Mouse (Mus musculus) midbrain, postnatal 0 days (tissue): ENCODE measurements around the gene Tnfrsf14. TPM values are rescaled to one million over a fixed set of nuclear protein-coding genes. Genes with fewer than 3 reads are reported as not detected.

ENCODE experiments used
- ATAC-seq: fragments of 200-750 bp; cut with Nextera tagmentation; 2 replicates; pipeline ENCODE4 v1.8.0; 2017; ENCODE audit warnings: moderate number of reproducible peaks, mild to moderate bottlenecking, moderate TSS enrichment, moderate library complexity; ENCODE audit not compliant: low FRiP score
- DNase-seq: peaks from one replicate; pipeline ENCODE4 v3.0.0-alpha.2; 2015; ENCODE audit warnings: low spot score
- H3K27ac ChIP-seq: fragments of 300-500 bp; sonication (generic); 2 replicates; pipeline ENCODE4 v1.5.1; 2014; ENCODE audit warnings: low read depth, mild to moderate bottlenecking, low read length, mixed read lengths
- H3K27me3 ChIP-seq: fragments of 300-500 bp; sonication (generic); 2 replicates; pipeline ENCODE4 v1.6.1; 2014; ENCODE audit warnings: low read length, control low read depth, mixed read lengths; ENCODE audit not compliant: insufficient read depth
- H3K36me3 ChIP-seq: fragments of 300-500 bp; sonication (generic); 2 replicates; pipeline ENCODE4 v1.6.1; 2014; ENCODE audit warnings: low read length, control low read depth, mixed read lengths; ENCODE audit not compliant: insufficient read depth
- H3K4me1 ChIP-seq: fragments of 300-500 bp; sonication (generic); 2 replicates; pipeline ENCODE4 v1.6.1; 2014; ENCODE audit warnings: mild to moderate bottlenecking, control low read depth, antibody characterized with exemption, low read length, mixed read lengths; ENCODE audit not compliant: insufficient read depth
- H3K4me2 ChIP-seq: fragments of 300-500 bp; sonication (generic); 2 replicates; pipeline ENCODE4 v1.6.1; 2014; ENCODE audit warnings: low read depth, mild to moderate bottlenecking, low read length, mixed read lengths; ENCODE audit not compliant: poor library complexity, severe bottlenecking
- H3K4me3 ChIP-seq: fragments of 300-500 bp; sonication (generic); 2 replicates; pipeline ENCODE4 v1.5.1; 2014; ENCODE audit warnings: low read depth, mild to moderate bottlenecking, low read length, moderate library complexity
- H3K9ac ChIP-seq: fragments of 300-500 bp; sonication (generic); replicated peaks from 2 replicates; pipeline ENCODE4 v1.6.1; 2014; ENCODE audit warnings: mild to moderate bottlenecking, low read length, moderate library complexity, mixed read lengths; ENCODE audit not compliant: poor library complexity, severe bottlenecking
- H3K9me3 ChIP-seq: fragments of 300-500 bp; sonication (generic); 2 replicates; pipeline ENCODE4 v1.6.1; 2016; ENCODE audit warnings: low read length, control low read depth
- CTCF ChIP-seq: IDR thresholded peaks from 2 replicates; pipeline ENCODE4 v1.5.1; 2016; ENCODE audit warnings: antibody characterized with exemption, mild to moderate bottlenecking
- WGBS: fragments of 180-500 bp; shearing (Covaris S2); extraction: QIAGEN DNeasy Blood & Tissue Kit; methylation state at CpG from one replicate; pipeline ENCODE4 v1.1.7; 2014; 5-methylcytosine and 5-hydroxymethylcytosine counted together
- polyA plus RNA-seq: library from polyadenylated mRNA; unstranded; fragments of >200 nt; fragmentation: Nextera tagmentation; extraction: Ambion mirVana; gene quantifications from 2 replicates; pipeline ENCODE4 v1.2.1, GENCODE M21; 2015
- total RNA-seq: library from RNA; depleted of rRNA; stranded (reverse); fragments of >200 nt; gene quantifications from 2 replicates; pipeline ENCODE4 v1.2.3, GENCODE M21; 2014; rRNA removed

Tnfrsf14 gene
- total RNA-seq (1.1 and 2.3 TPM in 2 replicates), polyA plus RNA-seq (not detected in 2 replicates)

DNA sequence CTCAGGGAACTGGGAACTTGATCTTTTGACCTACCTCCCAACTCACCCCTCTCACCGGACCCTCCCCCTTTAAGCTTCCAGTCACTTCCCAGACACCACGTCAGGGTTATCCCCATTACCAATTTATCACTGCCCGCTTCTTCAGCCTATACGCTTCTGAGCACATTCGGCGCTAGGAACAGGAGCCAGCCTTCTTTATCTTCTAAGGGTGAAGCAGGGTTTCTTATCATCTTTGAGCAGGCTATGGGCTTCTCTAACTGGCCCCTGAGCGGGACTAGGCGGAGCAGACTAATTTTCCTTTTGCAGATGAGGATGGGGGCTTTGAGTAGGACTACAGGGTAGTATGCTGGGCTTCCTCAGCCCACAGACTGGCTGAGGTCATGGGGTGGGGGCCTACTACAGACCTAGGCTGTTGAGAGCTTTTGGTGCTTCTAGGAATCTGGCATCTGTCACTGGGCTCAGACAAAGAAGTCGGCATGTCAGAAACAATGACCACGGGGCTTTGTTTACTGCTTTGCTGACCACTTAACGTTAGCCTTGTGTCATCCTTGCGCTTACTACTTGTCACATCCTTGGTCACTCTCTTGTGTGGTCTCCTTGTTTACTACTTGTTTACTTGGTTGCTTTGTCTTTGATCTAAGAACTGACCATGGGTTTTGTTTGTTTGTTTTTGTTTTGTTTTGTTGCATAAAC lies at the start of gene Tnfrsf14:
TSS of gene Tnfrsf14 (minus strand) at position 169 of the 693 bp plus-strand sequence.
- Histone ChIP-seq H3K4me1 (no peaks in the 10 kb centered on the region), H3K9me3 (no peaks in the 10 kb centered on the region), H3K9ac (no peak within 1 kb of the TSS), H3K27ac (no peak within 1 kb of the TSS), H3K36me3 (no peaks in the 10 kb centered on the region), H3K27me3 (no peaks in the 10 kb centered on the region), H3K4me3 (no peak within 1 kb of the TSS), H3K4me2 (no peak within 1 kb of the TSS)
- WGBS, result 62% methylated on average over 12 of the region's 12 CpGs
- TF ChIP-seq CTCF, result no peak
- DNase-seq (no peak), ATAC-seq (no peak)

DNA sequence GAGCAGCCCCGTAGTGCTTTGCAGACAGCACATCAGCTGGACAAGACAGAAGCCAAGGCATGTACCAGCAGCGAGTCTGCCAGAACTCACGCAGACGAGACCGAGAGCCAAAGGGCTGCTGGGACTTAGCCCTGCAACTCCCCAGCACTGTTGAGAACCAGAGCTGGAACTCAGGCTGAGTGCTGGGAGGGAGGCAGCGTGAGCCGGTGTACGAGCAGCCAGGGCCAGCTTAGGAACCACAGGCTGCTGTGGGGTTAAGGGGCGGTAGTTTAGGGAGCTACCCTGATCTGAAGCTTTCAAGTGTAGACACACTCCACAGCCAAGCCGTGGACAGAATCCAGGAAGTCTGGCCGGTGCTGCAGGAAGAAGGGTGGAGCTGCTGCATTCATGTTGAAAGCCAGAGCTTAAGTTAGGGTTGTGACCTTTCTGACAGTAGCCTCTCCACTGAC lies 45.8 kb upstream of the Tnfrsf14 start:
- Histone ChIP-seq H3K4me2 (no peak overlapping the region), H3K4me1 (no peaks in the 10 kb centered on the region), H3K9me3 (no peaks in the 10 kb centered on the region), H3K4me3 (no peak overlapping the region), H3K27me3 (no peaks in the 10 kb centered on the region), H3K9ac (no peak overlapping the region), H3K27ac (no peak overlapping the region), H3K36me3 (peaks cover 99% of the 10 kb centered on the region)
- DNase-seq (no peak), ATAC-seq (no peak)
- no peak for TF ChIP-seq CTCF
- 87% methylated on average over 11 of the region's 11 CpGs for WGBS

DNA sequence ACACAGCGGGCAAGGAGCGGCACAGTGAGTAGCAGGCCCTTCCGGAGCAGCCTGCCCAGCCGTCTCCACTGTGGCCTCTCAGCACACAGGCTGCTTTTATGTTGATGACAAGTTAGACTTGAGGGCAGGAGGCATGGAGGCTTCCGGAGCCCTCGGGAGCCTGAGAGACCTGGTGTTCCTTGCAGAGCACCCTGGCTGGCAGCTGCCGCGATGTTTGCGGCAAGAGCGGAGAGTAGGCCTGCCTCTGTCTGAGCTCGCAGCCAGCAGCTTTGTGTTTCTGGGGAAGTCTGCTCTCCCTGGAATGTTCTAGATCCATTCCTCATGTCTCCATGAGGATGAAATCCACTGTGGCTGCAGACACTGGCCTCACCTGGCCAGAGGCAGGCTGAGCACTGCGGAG lies 44.2 kb upstream of the Tnfrsf14 start:
- no peak overlapping the region for H3K9ac ChIP-seq
- no peak overlapping the region for H3K4me2 ChIP-seq
- H3K4me3 ChIP-seq, result no peak overlapping the region
- ATAC-seq (no peak), DNase-seq (no peak)
- 94% methylated on average over 12 of the region's 12 CpGs for WGBS
- H3K27ac ChIP-seq, result no peak overlapping the region
- no peak for TF ChIP-seq CTCF
- H3K27me3 ChIP-seq, result no peaks in the 10 kb centered on the region
- peaks cover 84% of the 10 kb centered on the region for H3K36me3 ChIP-seq
- no peaks in the 10 kb centered on the region for H3K9me3 ChIP-seq
- no peaks in the 10 kb centered on the region for H3K4me1 ChIP-seq

GRCm38 (mm10) chr4:154967173-154967572 lies 38.8 kb upstream of the Tnfrsf14 start:
- DNase-seq (peak; percentile 80), ATAC-seq (no peak)
- no peaks in the 10 kb centered on the region for H3K9me3 ChIP-seq
- 55% methylated on average over 5 of the region's 5 CpGs for WGBS
- no peak overlapping the region for H3K4me2 ChIP-seq
- no peaks in the 10 kb centered on the region for H3K27me3 ChIP-seq
- peaks cover 17% of the 10 kb centered on the region; the same call in 1 of the 2 replicates for H3K4me1 ChIP-seq
- H3K36me3 ChIP-seq, result peaks cover 32% of the 10 kb centered on the region
- H3K9ac ChIP-seq, result no peak overlapping the region
- peak; percentile 70 for TF ChIP-seq CTCF
- no peak overlapping the region for H3K4me3 ChIP-seq
- H3K27ac ChIP-seq, result no peak overlapping the region

DNA sequence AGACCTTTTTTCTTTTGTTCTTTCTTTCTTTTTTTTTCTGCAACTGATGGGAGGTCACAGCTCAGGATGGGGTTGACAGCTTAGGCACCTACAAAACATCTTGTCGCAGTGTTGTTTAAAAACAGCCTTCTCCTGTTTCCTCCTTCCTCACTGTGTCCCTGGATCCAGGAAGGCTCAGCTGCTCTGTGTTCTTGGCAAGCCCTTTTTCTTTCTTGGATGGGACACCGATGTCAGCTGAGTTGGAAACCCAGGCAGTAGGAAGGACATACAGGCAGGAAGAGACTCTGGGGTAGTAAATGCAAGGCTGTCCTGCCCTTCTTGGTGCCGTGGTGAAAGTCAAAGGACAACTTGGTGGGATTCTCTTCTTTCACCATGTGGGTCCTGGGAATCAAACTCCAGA lies 37.5 kb upstream of the Tnfrsf14 start:
- H3K4me2 ChIP-seq, result peak overlapping the region; percentile 92
- H3K27ac ChIP-seq, result no peak overlapping the region
- 43% methylated on average over 3 of the region's 3 CpGs for WGBS
- no peak overlapping the region for H3K4me3 ChIP-seq
- H3K27me3 ChIP-seq, result no peaks in the 10 kb centered on the region
- TF ChIP-seq CTCF, result no peak
- no peak overlapping the region; the same call in 1 of the 2 replicates for H3K9ac ChIP-seq
- H3K9me3 ChIP-seq, result no peaks in the 10 kb centered on the region
- DNase-seq, result no peak
- peaks cover 26% of the 10 kb centered on the region; the same call in 1 of the 2 replicates for H3K4me1 ChIP-seq
- no peak for ATAC-seq
- H3K36me3 ChIP-seq, result peaks cover 18% of the 10 kb centered on the region

- WGBS, result 0% methylated on average over 31 of the region's 36 CpGs
- peak overlapping the region; percentile 92 for H3K4me2 ChIP-seq
- peak; percentile 45 for DNase-seq
These were observed 36.3 kb upstream of the Tnfrsf14 start for GRCm38 (mm10) chr4:154964581-154965235.

More at GRCm38 (mm10) chr4:154964581-154965235, 36.3 kb upstream of the Tnfrsf14 start:
- Histone ChIP-seq H3K27ac (peak overlapping the region; percentile 95), H3K9ac (peak overlapping the region; percentile 86), H3K9me3 (no peaks in the 10 kb centered on the region), H3K4me3 (peak overlapping the region; percentile 76), H3K4me1 (peaks cover 29% of the 10 kb centered on the region; the same call in 1 of the 2 replicates), H3K36me3 (peaks cover 7% of the 10 kb centered on the region; the same call in 1 of the 2 replicates), H3K27me3 (no peaks in the 10 kb centered on the region)
- TF ChIP-seq CTCF, result no peak
- ATAC-seq, result no peak
